Comparison of ENCODE assay signal across 8 mouse cellular contexts in the genomic region with DNA sequence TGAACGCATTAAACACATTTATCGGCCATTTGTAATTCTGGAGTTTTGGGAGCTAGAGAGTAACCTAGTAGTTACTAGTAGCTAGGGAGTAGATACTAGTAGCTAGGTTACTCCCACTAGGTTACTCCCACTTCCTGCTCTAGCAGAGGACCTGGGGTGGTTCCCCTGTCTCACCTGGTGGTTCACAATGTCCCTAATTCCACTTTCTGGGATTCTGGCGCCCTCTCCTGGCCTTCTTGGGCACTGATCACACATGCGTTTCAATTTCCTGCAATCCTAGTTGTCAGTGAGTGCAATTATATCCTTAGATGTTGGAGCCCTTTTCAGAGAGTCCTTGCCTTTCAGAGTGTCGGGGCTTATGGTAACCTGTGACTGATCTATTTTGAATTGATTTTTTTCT. TPM values are rescaled to one million over a fixed set of nuclear protein-coding genes. Genes with fewer than 3 reads are reported as not detected.
DNase-seq lines count a peak whose midpoint lies in the region; ATAC-seq and TF ChIP-seq lines count a peak whose summit lies in the region.

No protein-coding gene starts in this region.

- H3K4me1 ChIP-seq in forebrain, postnatal 0 days (ENCODE audit: insufficient read depth): no peaks in the 10 kb centered on the region
- H3K4me1 ChIP-seq in forebrain, embryonic 15.5 days: peaks cover 21% of the 10 kb centered on the region
- H3K4me1 ChIP-seq in thymus, adult 2 months (replicated peaks; ENCODE audit: control insufficient read depth, insufficient read depth, low read length): peaks cover 7% of the 10 kb centered on the region
- 0 out of 2 replicates have a peak, but pooled peaks cover 5% of the 10 kb centered on the region for H3K4me1 ChIP-seq in lung, postnatal 0 days (ENCODE audit: insufficient read depth, low read depth, low read length)
- peaks cover 5% of the 10 kb centered on the region for H3K4me1 ChIP-seq in testis, adult 2 months (ENCODE audit: control insufficient read depth, insufficient read depth, low read length)

- H3K4me2 ChIP-seq in forebrain, postnatal 0 days (ENCODE audit: low read depth): no peak overlapping the region
- H3K4me2 ChIP-seq in forebrain, embryonic 15.5 days (replicated peaks): no peak overlapping the region
- H3K4me2 ChIP-seq in lung, postnatal 0 days (replicated peaks; ENCODE audit: low read depth, low read length): no peak overlapping the region

- TF ChIP-seq CTCF in forebrain, postnatal 0 days (IDR thresholded peaks at IDR 0.05; ENCODE audit: low read depth): peak; percentile 76
- peak; percentile 22; the same call in 1 of the 2 replicates for TF ChIP-seq CTCF in thymus, adult 2 months (IDR thresholded peaks at IDR 0.05; ENCODE audit: borderline replicate concordance, control insufficient read depth, extremely low read depth, insufficient read depth, low read length, poor library complexity)
- peak; percentile 85 for TF ChIP-seq CTCF in lung, postnatal 0 days (IDR thresholded peaks at IDR 0.05)
- peak; percentile 69; the same call in 1 of the 2 replicates for TF ChIP-seq CTCF in testis, adult 2 months (IDR thresholded peaks at IDR 0.05; ENCODE audit: control insufficient read depth, insufficient read depth, insufficient replicate concordance, low read depth, low read length)

- 33% methylated on average over 5 of the region's 5 CpGs for WGBS in forebrain, postnatal 0 days
- WGBS in forebrain, embryonic 15.5 days: 33% methylated on average over 5 of the region's 5 CpGs
- WGBS in thymus, adult 2 months: 34% methylated on average over 5 of the region's 5 CpGs
- WGBS in lung, postnatal 0 days: 38% methylated on average over 5 of the region's 5 CpGs

- H3K27me3 ChIP-seq in forebrain, postnatal 0 days (ENCODE audit: insufficient read depth, low read length): peaks cover 23% of the 10 kb centered on the region
- H3K27me3 ChIP-seq in forebrain, embryonic 15.5 days: peaks cover 43% of the 10 kb centered on the region
- H3K27me3 ChIP-seq in thymus, adult 2 months (ENCODE audit: control insufficient read depth, insufficient read depth, low read length): peaks cover 18% of the 10 kb centered on the region
- peaks cover 30% of the 10 kb centered on the region for H3K27me3 ChIP-seq in lung, postnatal 0 days (replicated peaks; ENCODE audit: insufficient read depth, low read length)
- H3K27me3 ChIP-seq in testis, adult 2 months (ENCODE audit: control insufficient read depth, insufficient read depth, low read length): no peaks in the 10 kb centered on the region

- ATAC-seq in forebrain, postnatal 0 days: no peak
- no peak for ATAC-seq in forebrain, embryonic 15.5 days (replicated peaks)
- ATAC-seq in common myeloid progenitor, adult 5-6 weeks (replicated peaks; ENCODE audit: low read depth, poor library complexity, severe bottlenecking): peak; percentile 85
- no peak for ATAC-seq in lung, postnatal 0 days

- TF ChIP-seq POLR2A in thymus, adult 2 months (IDR thresholded peaks at IDR 0.05; ENCODE audit: control insufficient read depth, extremely low read depth, insufficient read depth, low read length, poor library complexity): no peak
- TF ChIP-seq POLR2A in testis, adult 2 months (IDR thresholded peaks at IDR 0.05; ENCODE audit: control insufficient read depth, low read depth, low read length): no peak

- H3K36me3 ChIP-seq in forebrain, postnatal 0 days (ENCODE audit: insufficient read depth): no peaks in the 10 kb centered on the region
- H3K36me3 ChIP-seq in forebrain, embryonic 15.5 days: no peaks in the 10 kb centered on the region
- no peaks in the 10 kb centered on the region for H3K36me3 ChIP-seq in thymus, adult 2 months (ENCODE audit: control insufficient read depth, insufficient read depth, low read length)
- no peaks in the 10 kb centered on the region for H3K36me3 ChIP-seq in lung, postnatal 0 days (ENCODE audit: insufficient read depth, low read length)
- no peaks in the 10 kb centered on the region for H3K36me3 ChIP-seq in testis, adult 2 months (ENCODE audit: control insufficient read depth, insufficient read depth, low read length)

- no peak overlapping the region for H3K4me3 ChIP-seq in forebrain, postnatal 0 days (ENCODE audit: low read depth, low read length)
- H3K4me3 ChIP-seq in forebrain, embryonic 15.5 days: no peak overlapping the region
- H3K4me3 ChIP-seq in thymus, adult 2 months (ENCODE audit: control insufficient read depth, insufficient read depth, low read length): no peak overlapping the region
- H3K4me3 ChIP-seq in lung, postnatal 0 days (ENCODE audit: low read depth, low read length): no peak overlapping the region
- no peak overlapping the region for H3K4me3 ChIP-seq in testis, adult 2 months (ENCODE audit: control insufficient read depth, low read depth, low read length)

- H3K9me3 ChIP-seq in forebrain, postnatal 0 days (ENCODE audit: low read length): no peaks in the 10 kb centered on the region; the same call in 1 of the 2 replicates
- H3K9me3 ChIP-seq in forebrain, embryonic 15.5 days: 0 out of 2 replicates have a peak, but pooled peaks cover 2% of the 10 kb centered on the region
- H3K9me3 ChIP-seq in lung, postnatal 0 days (ENCODE audit: low read length): no peaks in the 10 kb centered on the region

- no peak overlapping the region for H3K9ac ChIP-seq in forebrain, postnatal 0 days
- no peak overlapping the region for H3K9ac ChIP-seq in forebrain, embryonic 15.5 days (replicated peaks)
- no peak overlapping the region for H3K9ac ChIP-seq in lung, postnatal 0 days (replicated peaks; ENCODE audit: low read depth)

- peak; percentile 73 for DNase-seq in forebrain, postnatal 0 days
- DNase-seq in thymus, adult 2 months: peak; percentile 48
- DNase-seq in thymus, adult 18-20 months: no peak
- DNase-seq in kidney, postnatal 10 days: peak; percentile 73
- DNase-seq in lung, postnatal 0 days (ENCODE audit: low spot score): peak; percentile 57

- no peak overlapping the region for H3K27ac ChIP-seq in forebrain, postnatal 0 days (ENCODE audit: low read depth, low read length)
- no peak overlapping the region for H3K27ac ChIP-seq in forebrain, embryonic 15.5 days (replicated peaks)
- H3K27ac ChIP-seq in thymus, adult 2 months (ENCODE audit: control insufficient read depth, insufficient read depth, low read length): no peak overlapping the region
- no peak overlapping the region for H3K27ac ChIP-seq in lung, postnatal 0 days (ENCODE audit: low read length)
- H3K27ac ChIP-seq in testis, adult 2 months (ENCODE audit: control insufficient read depth, insufficient read depth, low read depth, low read length): no peak overlapping the region

- TF ChIP-seq EP300 in lung, postnatal 0 days (IDR thresholded peaks at IDR 0.05): no peak

RNA-seq across cellular contexts. Expression of a gene that starts 2.7 kb away (rescaled TPM):
- total RNA-seq in forebrain, postnatal 0 days (2014; rRNA removed): 61.7 and 92.5 TPM in 2 replicates
- 7.5 and 10.9 TPM in 2 replicates for polyA plus RNA-seq in forebrain, postnatal 0 days (2015; fragmentation: Nextera tagmentation; extraction: Ambion mirVana)
- 7.0 and 7.8 TPM in 2 replicates for polyA plus RNA-seq in forebrain, embryonic 15.5 days (2015; fragmentation: Nextera tagmentation; extraction: Ambion mirVana)
- polyA plus RNA-seq in thymus, adult 2 months (2012; rRNA removed): 0.11 and 0.13 TPM in 2 replicates
- total RNA-seq in common myeloid progenitor, adult 5-6 weeks (2017): not detected in 2 replicates
- 0.02 and 0.08 TPM in 2 replicates for polyA plus RNA-seq in lung, postnatal 0 days (2015; fragmentation: Nextera tagmentation; extraction: Ambion mirVana)
- 21.3 and 25.0 TPM in 2 replicates for polyA plus RNA-seq in testis, adult 2 months (2012; rRNA removed)

RNA-seq across cellular contexts. Expression of a gene that starts 42.5 kb away (rescaled TPM):
- total RNA-seq in forebrain, postnatal 0 days (2014; rRNA removed): 75.9 and 101 TPM in 2 replicates
- polyA plus RNA-seq in forebrain, postnatal 0 days (2015; fragmentation: Nextera tagmentation; extraction: Ambion mirVana): 28.2 and 37.0 TPM in 2 replicates
- 47.1 and 50.9 TPM in 2 replicates for polyA plus RNA-seq in forebrain, embryonic 15.5 days (2015; fragmentation: Nextera tagmentation; extraction: Ambion mirVana)
- 22.9 and 29.1 TPM in 2 replicates for polyA plus RNA-seq in thymus, adult 2 months (2012; rRNA removed)
- 22.5 and 33.7 TPM in 2 replicates for total RNA-seq in common myeloid progenitor, adult 5-6 weeks (2017)
- 10.5 and 11.4 TPM in 2 replicates for polyA plus RNA-seq in lung, postnatal 0 days (2015; fragmentation: Nextera tagmentation; extraction: Ambion mirVana)
- 3.6 and 4.2 TPM in 2 replicates for polyA plus RNA-seq in testis, adult 2 months (2012; rRNA removed)

RNA-seq across cellular contexts. Expression of a gene that starts 42.6 kb away (rescaled TPM):
- 23.0 and 23.6 TPM in 2 replicates for total RNA-seq in forebrain, postnatal 0 days (2014; rRNA removed)
- polyA plus RNA-seq in forebrain, postnatal 0 days (2015; fragmentation: Nextera tagmentation; extraction: Ambion mirVana): 17.3 and 18.4 TPM in 2 replicates
- polyA plus RNA-seq in forebrain, embryonic 15.5 days (2015; fragmentation: Nextera tagmentation; extraction: Ambion mirVana): 33.6 and 34.2 TPM in 2 replicates
- polyA plus RNA-seq in thymus, adult 2 months (2012; rRNA removed): 23.6 and 24.6 TPM in 2 replicates
- 46.5 and 49.7 TPM in 2 replicates for total RNA-seq in common myeloid progenitor, adult 5-6 weeks (2017)
- polyA plus RNA-seq in lung, postnatal 0 days (2015; fragmentation: Nextera tagmentation; extraction: Ambion mirVana): 13.1 and 14.2 TPM in 2 replicates
- polyA plus RNA-seq in testis, adult 2 months (2012; rRNA removed): 10.1 and 12.1 TPM in 2 replicates

Comparison
In these comparisons a context has a peak if more than half of its experiments do, and no peak if none do; other contexts are left out.
1. DNase-seq: peak in forebrain, postnatal 0 days (single experiment), thymus, adult 2 months (single experiment), kidney, postnatal 10 days (single experiment) and lung, postnatal 0 days (single experiment); none in thymus, adult 18-20 months (0 of 2).
2. CTCF ChIP-seq: peak in every context shown above with its lines; median percentile 85 in lung, postnatal 0 days; 76 in forebrain, postnatal 0 days; 69 in testis, adult 2 months; 22 in thymus, adult 2 months.